Mouse (Mus musculus) liver, embryonic 11.5 days (tissue): ENCODE data around the gene Cemip2. TPM values are rescaled to one million over a fixed set of nuclear protein-coding genes. Genes with fewer than 3 reads are reported as not detected.

ENCODE experiments used
- ATAC-seq: fragments of 200-750 bp; cut with Nextera tagmentation; replicated peaks from 2 replicates; pipeline ENCODE4 v1.8.0; 2017; ENCODE audit warnings: moderate number of reproducible peaks, mild to moderate bottlenecking, moderate TSS enrichment, moderate library complexity; ENCODE audit not compliant: low FRiP score
- DNase-seq: peaks from one replicate; pipeline ENCODE4 v3.0.0-alpha.2; 2017; ENCODE audit warnings: low spot score
- H3K27ac ChIP-seq: fragments of 300-500 bp; sonication (generic); 2 replicates; pipeline ENCODE4 v1.5.1; 2014; ENCODE audit warnings: mild to moderate bottlenecking, low read depth, low read length, control low read depth
- H3K27me3 ChIP-seq: fragments of 300-500 bp; sonication (generic); replicated peaks from 2 replicates; pipeline ENCODE4 v1.6.1; 2014; ENCODE audit warnings: low read length, mixed read lengths; ENCODE audit not compliant: control insufficient read depth, insufficient read depth
- H3K36me3 ChIP-seq: fragments of 300-500 bp; sonication (generic); 2 replicates; pipeline ENCODE4 v1.6.1; 2014; ENCODE audit warnings: mild to moderate bottlenecking, low read length, moderate library complexity, mixed read lengths; ENCODE audit not compliant: control insufficient read depth, insufficient read depth
- H3K4me1 ChIP-seq: fragments of 300-500 bp; sonication (generic); replicated peaks from 2 replicates; pipeline ENCODE4 v1.6.1; 2014; ENCODE audit warnings: low read length, mixed read lengths; ENCODE audit not compliant: control insufficient read depth, insufficient read depth
- H3K4me2 ChIP-seq: fragments of 300-500 bp; sonication (generic); 2 replicates; pipeline ENCODE4 v1.6.1; 2014; ENCODE audit warnings: mild to moderate bottlenecking, control low read depth, moderate library complexity
- H3K4me3 ChIP-seq: fragments of 300-500 bp; sonication (generic); 2 replicates; pipeline ENCODE4 v1.5.1; 2014; ENCODE audit warnings: low read depth, low read length, control low read depth
- H3K9ac ChIP-seq: fragments of 300-500 bp; sonication (generic); 2 replicates; pipeline ENCODE4 v1.6.1; 2014; ENCODE audit warnings: low read depth, low read length, control low read depth
- H3K9me3 ChIP-seq: fragments of 300-500 bp; sonication (generic); 2 replicates; pipeline ENCODE4 v1.6.1; 2016; ENCODE audit warnings: low read length, inconsistent platforms, mixed read lengths; ENCODE audit not compliant: control insufficient read depth
- WGBS: fragments of 180-500 bp; shearing (Covaris S2); extraction: QIAGEN DNeasy Blood & Tissue Kit; methylation state at CpG from one replicate; pipeline ENCODE4 v1.1.7; 2014; 5-methylcytosine and 5-hydroxymethylcytosine counted together
- polyA plus RNA-seq: library from polyadenylated mRNA; unstranded; fragments of >200 nt; fragmentation: Nextera tagmentation; extraction: Ambion mirVana; gene quantifications from 2 replicates; pipeline ENCODE4 v1.2.1, GENCODE M21; 2014

The Cemip2 gene
- polyA plus RNA-seq, 1 experiment from 2014 or later = 24.8 TPM

GRCm38 (mm10) chr19:21810135-21810534 lies 32.0 kb downstream of the Cemip2 start:
- 88% methylated on average over 5 of the region's 5 CpGs for WGBS
- no peak for ATAC-seq
- no peaks in the 10 kb centered on the region for H3K9me3 ChIP-seq
- no peak overlapping the region for H3K9ac ChIP-seq
- H3K4me2 ChIP-seq = no peak overlapping the region
- no peak for DNase-seq
- no peak overlapping the region for H3K4me3 ChIP-seq
- no peak overlapping the region for H3K27ac ChIP-seq
- peaks cover 13% of the 10 kb centered on the region for H3K36me3 ChIP-seq
- no peaks in the 10 kb centered on the region for H3K27me3 ChIP-seq
- H3K4me1 ChIP-seq = no peaks in the 10 kb centered on the region

GRCm38 (mm10) chr19:21813560-21813959 lies 35.4 kb downstream of the Cemip2 start:
- Histone ChIP-seq H3K4me2 (no peak overlapping the region), H3K27me3 (no peaks in the 10 kb centered on the region), H3K27ac (no peak overlapping the region), H3K9ac (no peak overlapping the region), H3K36me3 (peaks cover 11% of the 10 kb centered on the region), H3K4me1 (no peaks in the 10 kb centered on the region), H3K4me3 (no peak overlapping the region), H3K9me3 (no peaks in the 10 kb centered on the region)
- 87% methylated on average over 13 of the region's 13 CpGs for WGBS
- ATAC-seq (no peak), DNase-seq (no peak)

- no peaks in the 10 kb centered on the region for H3K27me3 ChIP-seq
- no peak for DNase-seq
- no peak overlapping the region for H3K4me3 ChIP-seq
- H3K27ac ChIP-seq = no peak overlapping the region
- H3K9ac ChIP-seq = no peak overlapping the region
- H3K9me3 ChIP-seq = no peaks in the 10 kb centered on the region
- no peak for ATAC-seq
- no peaks in the 10 kb centered on the region for H3K4me1 ChIP-seq
- H3K36me3 ChIP-seq = peaks cover 5% of the 10 kb centered on the region
- H3K4me2 ChIP-seq = no peak overlapping the region
- 83% methylated on average over 8 of the region's 8 CpGs for WGBS
Measured at GRCm38 (mm10) chr19:21814433-21815020, 36.4 kb downstream of the Cemip2 start.

GRCm38 (mm10) chr19:21816260-21816659 lies 38.1 kb downstream of the Cemip2 start:
- DNase-seq (no peak), ATAC-seq (no peak)
- H3K27ac ChIP-seq = no peak overlapping the region
- H3K27me3 ChIP-seq = no peaks in the 10 kb centered on the region
- no peak overlapping the region for H3K4me2 ChIP-seq
- H3K9me3 ChIP-seq = no peaks in the 10 kb centered on the region
- H3K36me3 ChIP-seq = peaks cover 5% of the 10 kb centered on the region
- no peaks in the 10 kb centered on the region for H3K4me1 ChIP-seq
- no peak overlapping the region for H3K4me3 ChIP-seq
- H3K9ac ChIP-seq = no peak overlapping the region
- 90% methylated on average over 4 of the region's 4 CpGs for WGBS

- Histone ChIP-seq H3K9ac (no peak overlapping the region), H3K4me2 (no peak overlapping the region), H3K27ac (no peak overlapping the region), H3K4me3 (no peak overlapping the region), H3K36me3 (peaks cover 3% of the 10 kb centered on the region; the same call in 1 of the 2 replicates), H3K4me1 (no peaks in the 10 kb centered on the region), H3K27me3 (no peaks in the 10 kb centered on the region), H3K9me3 (no peaks in the 10 kb centered on the region)
- ATAC-seq (no peak), DNase-seq (no peak)
- 86% methylated on average over 14 of the region's 14 CpGs for WGBS
Measured at GRCm38 (mm10) chr19:21818021-21818725, 40.0 kb downstream of the Cemip2 start.

GRCm38 (mm10) chr19:21819585-21819984 lies 41.4 kb downstream of the Cemip2 start:
- Histone ChIP-seq H3K27ac (no peak overlapping the region), H3K4me2 (no peak overlapping the region), H3K9ac (no peak overlapping the region), H3K4me1 (no peaks in the 10 kb centered on the region), H3K36me3 (peaks cover 3% of the 10 kb centered on the region; the same call in 1 of the 2 replicates), H3K4me3 (no peak overlapping the region), H3K9me3 (no peaks in the 10 kb centered on the region), H3K27me3 (no peaks in the 10 kb centered on the region)
- WGBS = 69% methylated on average over 5 of the region's 5 CpGs
- no peak for DNase-seq
- no peak for ATAC-seq

- Histone ChIP-seq H3K9me3 (no peaks in the 10 kb centered on the region), H3K4me1 (no peaks in the 10 kb centered on the region), H3K36me3 (peaks cover 3% of the 10 kb centered on the region; the same call in 1 of the 2 replicates), H3K27ac (no peak overlapping the region), H3K9ac (no peak overlapping the region), H3K4me2 (no peak overlapping the region), H3K27me3 (no peaks in the 10 kb centered on the region), H3K4me3 (no peak overlapping the region)
- DNase-seq (no peak), ATAC-seq (no peak)
- 71% methylated on average over 4 of the region's 4 CpGs for WGBS
Measured at GRCm38 (mm10) chr19:21820126-21820525, 42.0 kb downstream of the Cemip2 start.

GRCm38 (mm10) chr19:21821877-21822276 lies 43.7 kb downstream of the Cemip2 start:
- Histone ChIP-seq H3K4me1 (no peaks in the 10 kb centered on the region), H3K4me2 (no peak overlapping the region), H3K4me3 (no peak overlapping the region), H3K36me3 (peaks cover 3% of the 10 kb centered on the region; the same call in 1 of the 2 replicates), H3K9ac (no peak overlapping the region), H3K27me3 (no peaks in the 10 kb centered on the region), H3K27ac (no peak overlapping the region), H3K9me3 (no peaks in the 10 kb centered on the region)
- ATAC-seq (no peak), DNase-seq (no peak)
- WGBS = 84% methylated on average over 6 of the region's 6 CpGs

GRCm38 (mm10) chr19:21824146-21824545 lies 46.0 kb downstream of the Cemip2 start:
- H3K4me3 ChIP-seq = no peak overlapping the region
- H3K4me1 ChIP-seq = no peaks in the 10 kb centered on the region
- H3K9ac ChIP-seq = no peak overlapping the region
- ATAC-seq (no peak), DNase-seq (no peak)
- no peaks in the 10 kb centered on the region for H3K27me3 ChIP-seq
- peaks cover 3% of the 10 kb centered on the region; the same call in 1 of the 2 replicates for H3K36me3 ChIP-seq
- no peak overlapping the region for H3K27ac ChIP-seq
- 80% methylated on average over 5 of the region's 5 CpGs for WGBS
- no peak overlapping the region for H3K4me2 ChIP-seq
- no peaks in the 10 kb centered on the region for H3K9me3 ChIP-seq
